Mouse (Mus musculus): ENCODE results near the gene Cct6b.
"Not testable (repeated sequence)": the region's sequence is repeated elsewhere in the genome, so short reads cannot be mapped to it uniquely, and the experiment has no call there.

The Cct6b gene

GRCm38 (mm10) chr11:82705082-82705481 is 59.0 kb downstream of the Cct6b start:
- no peak for DNase-seq (ENCODE audit: inconsistent ontology term)

GRCm38 (mm10) chr11:82699865-82700410 is 64.2 kb downstream of the Cct6b start:
- DNase-seq (ENCODE audit: inconsistent ontology term): no peak

- no peak for DNase-seq (ENCODE audit: inconsistent ontology term)
Observed at GRCm38 (mm10) chr11:82695930-82696329, 68.2 kb downstream of the Cct6b start.

DNA sequence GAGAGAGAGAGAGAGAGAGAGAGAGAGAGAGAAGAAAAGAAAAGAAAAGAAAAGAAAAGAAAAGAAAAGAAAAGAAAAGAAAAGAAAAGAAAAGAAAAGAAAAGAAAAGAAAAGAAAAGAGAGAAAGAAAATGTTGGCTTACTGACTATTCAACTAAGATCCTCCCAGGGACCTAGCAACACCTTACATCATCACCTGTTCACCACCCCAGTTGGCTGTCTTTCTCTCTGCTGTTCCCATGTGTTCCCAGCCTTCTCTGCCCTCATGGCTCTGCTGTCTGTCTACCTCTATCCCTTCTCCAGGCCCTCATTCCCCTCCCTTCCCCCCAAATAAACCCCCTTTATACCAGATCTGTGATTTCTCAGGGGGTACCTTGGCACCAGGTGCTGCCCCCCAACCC is 69.2 kb downstream of the Cct6b start:
- not testable (repeated sequence) for DNase-seq (ENCODE audit: inconsistent ontology term)

DNA sequence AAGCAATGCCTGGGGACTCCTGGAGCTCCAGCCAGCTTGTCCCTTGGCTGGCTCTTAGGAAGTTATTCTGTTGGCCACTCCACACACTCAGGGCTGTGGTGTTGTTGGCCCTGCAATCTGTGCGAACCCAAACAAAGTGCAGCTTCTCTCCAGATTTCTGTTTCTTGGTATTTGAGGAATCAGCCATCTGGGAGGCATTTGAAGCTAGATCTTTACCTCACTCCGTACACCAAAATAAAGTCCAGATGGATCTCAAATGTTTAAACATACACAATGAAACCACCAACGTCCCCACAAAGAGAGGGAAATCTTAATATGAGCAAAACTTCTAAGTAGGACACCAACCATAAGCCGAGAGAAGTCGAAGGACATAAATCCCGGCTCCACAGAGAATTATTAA is 71.5 kb downstream of the Cct6b start:
- DNase-seq (ENCODE audit: inconsistent ontology term): no peak

- DNase-seq (ENCODE audit: inconsistent ontology term): no peak
Observed at GRCm38 (mm10) chr11:82690476-82690875, 73.6 kb downstream of the Cct6b start.

DNA sequence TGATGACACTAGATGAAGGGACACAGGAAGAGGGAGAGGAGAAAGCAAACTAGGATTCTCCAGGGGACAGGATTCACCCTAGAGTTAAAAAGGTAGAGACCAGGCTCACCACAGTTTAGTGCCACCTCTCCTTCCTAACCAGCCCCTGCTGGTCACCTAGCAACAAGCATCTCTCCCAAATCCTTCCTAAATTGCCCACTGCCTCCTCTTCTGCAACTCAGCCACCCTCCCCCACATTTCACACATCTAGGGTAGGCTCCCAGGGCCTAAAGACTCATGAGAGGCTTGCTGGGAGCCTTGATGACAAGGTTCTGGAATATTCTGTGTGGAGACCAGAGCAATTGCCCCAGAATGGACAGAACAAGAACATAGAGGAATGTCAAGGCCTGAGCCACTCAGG is 76.5 kb downstream of the Cct6b start:
- no peak for DNase-seq (ENCODE audit: inconsistent ontology term)

GRCm38 (mm10) chr11:82684676-82685075 is 79.4 kb downstream of the Cct6b start:
- peak; percentile 27 for DNase-seq (ENCODE audit: inconsistent ontology term)

DNA sequence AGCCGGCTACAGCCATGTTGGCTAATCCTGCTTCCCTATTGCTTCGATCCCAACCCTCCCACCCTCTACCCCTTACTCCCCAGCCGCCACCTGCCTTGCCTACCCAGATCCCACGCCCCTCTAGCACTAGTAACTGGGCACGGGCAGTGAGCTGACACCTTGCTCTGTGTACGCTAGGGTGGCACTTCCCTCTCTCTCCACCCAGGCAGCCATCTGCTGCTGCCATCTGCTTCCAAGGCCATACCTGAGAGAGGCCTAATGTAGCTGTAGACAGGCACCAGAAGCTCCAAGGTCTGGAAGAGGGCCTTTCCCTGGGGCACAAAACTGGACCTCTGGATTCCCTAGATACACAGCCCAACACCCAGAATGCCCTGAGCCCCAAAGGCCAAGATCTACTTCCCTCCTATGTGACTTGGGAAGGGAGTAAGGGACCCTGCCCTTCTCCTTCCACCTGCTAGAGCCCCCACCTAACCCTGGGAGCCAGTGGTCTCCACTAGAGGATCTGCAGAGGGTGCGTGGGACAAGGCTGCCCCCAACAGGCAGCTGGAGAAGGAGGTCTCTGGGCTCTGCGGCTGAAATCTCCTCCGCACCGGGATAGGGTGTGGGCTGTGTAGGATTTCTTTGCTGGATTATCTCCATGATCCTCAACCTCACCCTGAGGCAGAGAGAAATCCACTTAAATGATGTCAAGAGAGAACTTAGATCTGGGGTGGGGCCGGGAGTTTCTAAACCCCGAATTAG is 80.2 kb downstream of the Cct6b start:
- DNase-seq (ENCODE audit: inconsistent ontology term): no peak

- no peak for DNase-seq (ENCODE audit: inconsistent ontology term)
Observed at GRCm38 (mm10) chr11:82678561-82678960, 85.6 kb downstream of the Cct6b start.

Data from Muller cell, postnatal 12 days (primary cell).